Mouse (Mus musculus): ENCODE data around the gene Dstn. TPM values are rescaled to one million over a fixed set of nuclear protein-coding genes. Genes with fewer than 3 reads are reported as not detected.

Dstn gene
- polyA plus RNA-seq, 1 experiment: 132 TPM

DNA sequence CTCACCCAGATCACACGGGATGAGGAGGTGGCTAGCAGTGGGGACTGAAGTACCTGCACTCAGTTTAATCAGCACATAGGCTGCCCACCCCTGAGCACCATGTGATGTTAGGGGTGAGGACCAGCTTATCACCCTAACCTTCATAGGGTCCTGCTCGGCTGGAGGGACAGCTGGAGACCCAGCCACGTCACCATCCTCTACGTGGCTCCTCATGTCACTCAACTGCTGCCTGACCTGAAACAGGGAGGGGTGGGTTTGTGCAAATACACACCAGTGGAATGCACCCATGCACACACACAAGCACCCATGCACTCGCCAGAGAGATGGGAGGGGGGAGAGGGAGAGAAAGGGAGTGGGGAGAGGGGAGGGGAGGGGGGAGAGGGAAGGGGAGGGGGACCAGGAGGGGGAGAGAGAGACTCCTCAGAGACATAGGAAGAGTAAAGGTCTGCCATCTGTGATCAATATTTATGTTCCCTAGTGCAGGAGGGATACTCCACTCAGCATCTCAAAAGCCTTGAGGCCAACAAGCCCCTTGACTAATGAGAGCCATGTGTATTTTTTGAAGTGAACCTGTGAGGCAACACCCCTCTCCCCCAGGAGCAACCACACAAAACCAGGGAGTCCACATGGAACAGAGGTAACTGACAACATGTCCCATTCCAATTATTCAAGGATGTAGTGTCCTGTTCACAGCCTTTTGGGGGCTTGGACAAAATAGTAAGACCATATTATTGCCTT lies 35.3 kb downstream of the Dstn start:
- TF ChIP-seq POLR2A (IDR thresholded peaks at IDR 0.05; ENCODE audit: borderline replicate concordance, insufficient read depth, low read length) (no peak), CTCF (IDR thresholded peaks at IDR 0.05; ENCODE audit: borderline replicate concordance, insufficient read depth, low read depth, low read length) (no peak)
- WGBS: 89% methylated on average over 5 of the region's 5 CpGs
- Histone ChIP-seq H3K27me3 (ENCODE audit: control insufficient read depth, insufficient read depth, low read length) (no peaks in the 10 kb centered on the region), H3K4me3 (replicated peaks; ENCODE audit: insufficient read depth, low read depth, low read length) (no peak overlapping the region), H3K27ac (ENCODE audit: insufficient read depth, low read length) (no peak overlapping the region), H3K4me1 (ENCODE audit: control insufficient read depth, insufficient read depth, low read length) (no peaks in the 10 kb centered on the region)
- DNase-seq: no peak

DNA sequence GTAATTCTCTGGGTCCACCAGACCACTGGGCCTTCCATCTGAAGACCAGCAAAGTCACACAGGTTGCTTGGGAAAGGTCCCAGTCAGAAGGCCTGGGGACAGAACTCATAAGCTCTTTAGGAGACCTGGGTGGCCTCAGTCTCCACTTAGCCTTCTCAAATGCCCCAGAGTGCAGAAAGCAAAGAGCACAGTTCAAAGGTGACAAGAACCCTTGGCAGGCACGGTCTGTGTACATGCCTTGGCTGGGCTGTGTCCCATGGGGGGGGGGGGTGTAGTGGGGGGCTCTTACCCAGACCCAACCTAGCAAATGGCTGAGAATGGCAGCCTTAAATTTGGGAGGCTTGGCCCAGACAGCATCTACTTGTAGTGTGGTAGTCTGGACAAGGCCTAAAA lies 35.9 kb downstream of the Dstn start:
- H3K4me1 ChIP-seq (ENCODE audit: control insufficient read depth, insufficient read depth, low read length): no peaks in the 10 kb centered on the region
- H3K4me3 ChIP-seq (replicated peaks; ENCODE audit: insufficient read depth, low read depth, low read length): no peak overlapping the region
- TF ChIP-seq CTCF (IDR thresholded peaks at IDR 0.05; ENCODE audit: borderline replicate concordance, insufficient read depth, low read depth, low read length) (no peak), POLR2A (IDR thresholded peaks at IDR 0.05; ENCODE audit: borderline replicate concordance, insufficient read depth, low read length) (no peak)
- 77% methylated on average over 1 of the region's 1 CpGs for WGBS
- H3K27me3 ChIP-seq (ENCODE audit: control insufficient read depth, insufficient read depth, low read length): no peaks in the 10 kb centered on the region
- no peak for DNase-seq
- H3K27ac ChIP-seq (ENCODE audit: insufficient read depth, low read length): no peak overlapping the region

DNA sequence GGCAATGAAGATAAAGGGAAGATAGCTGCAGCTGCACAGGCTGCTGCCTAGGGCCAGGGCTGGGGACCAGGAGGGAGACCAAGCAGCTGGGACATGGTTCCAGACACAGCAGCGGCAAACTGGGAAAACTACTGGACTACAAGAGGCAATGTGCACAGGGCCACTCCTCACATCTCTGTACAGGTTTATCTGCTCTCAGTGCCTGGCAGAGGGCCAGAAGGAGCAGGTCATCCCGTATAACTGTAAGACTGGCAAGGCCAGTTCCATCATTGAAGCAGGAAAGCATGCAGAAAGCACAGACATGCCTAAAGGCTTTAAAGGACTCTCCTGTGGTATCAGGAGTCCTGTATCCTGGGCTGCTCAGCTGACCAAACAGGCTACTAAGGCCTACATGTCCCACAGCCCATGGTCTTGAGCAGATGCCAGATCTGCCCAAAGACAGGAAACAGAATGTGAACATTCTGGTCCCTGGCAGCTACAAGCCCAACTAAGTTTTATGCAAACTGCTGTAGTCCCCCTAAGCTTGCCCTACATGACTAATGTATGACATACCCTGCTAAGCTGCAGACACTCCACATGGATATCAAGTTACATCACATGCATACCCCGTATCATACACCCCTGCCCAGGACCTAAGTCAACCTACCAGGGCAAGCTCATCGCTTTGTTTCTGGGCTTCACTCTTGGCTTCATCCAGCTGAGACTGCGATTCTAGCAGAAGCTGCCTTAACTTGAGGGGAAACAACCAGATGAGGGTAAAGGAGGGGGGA lies 36.6 kb downstream of the Dstn start:
- H3K4me1 ChIP-seq (ENCODE audit: control insufficient read depth, insufficient read depth, low read length): no peaks in the 10 kb centered on the region
- no peak for TF ChIP-seq CTCF (IDR thresholded peaks at IDR 0.05; ENCODE audit: borderline replicate concordance, insufficient read depth, low read depth, low read length)
- TF ChIP-seq POLR2A (IDR thresholded peaks at IDR 0.05; ENCODE audit: borderline replicate concordance, insufficient read depth, low read length): no peak
- no peaks in the 10 kb centered on the region for H3K27me3 ChIP-seq (ENCODE audit: control insufficient read depth, insufficient read depth, low read length)
- 78% methylated on average over 5 of the region's 5 CpGs for WGBS
- DNase-seq: no peak
- no peak overlapping the region for H3K4me3 ChIP-seq (replicated peaks; ENCODE audit: insufficient read depth, low read depth, low read length)
- H3K27ac ChIP-seq (ENCODE audit: insufficient read depth, low read length): no peak overlapping the region

DNA sequence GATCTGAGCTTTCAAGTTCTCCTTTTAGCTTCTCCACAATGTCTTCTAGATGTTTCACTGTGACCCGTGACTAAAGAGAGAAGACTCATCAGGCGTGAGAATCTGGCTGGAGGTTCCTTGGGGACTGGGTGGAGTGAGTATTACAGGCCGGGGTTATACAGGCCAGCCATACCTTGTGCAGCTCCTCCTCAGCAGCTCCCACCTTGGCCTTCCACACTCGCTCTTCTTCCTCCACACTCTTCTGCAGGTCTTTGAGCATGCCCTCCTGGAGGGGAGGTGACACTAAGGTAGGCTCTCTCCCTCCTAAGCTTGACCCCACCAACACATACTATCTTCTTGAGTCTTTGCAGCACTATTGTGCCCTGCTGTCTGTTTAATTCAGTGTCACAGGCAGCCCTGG lies 38.8 kb downstream of the Dstn start:
- no peak for DNase-seq
- no peaks in the 10 kb centered on the region for H3K27me3 ChIP-seq (ENCODE audit: control insufficient read depth, insufficient read depth, low read length)
- no peak overlapping the region for H3K4me3 ChIP-seq (replicated peaks; ENCODE audit: insufficient read depth, low read depth, low read length)
- TF ChIP-seq POLR2A (IDR thresholded peaks at IDR 0.05; ENCODE audit: borderline replicate concordance, insufficient read depth, low read length): no peak
- TF ChIP-seq CTCF (IDR thresholded peaks at IDR 0.05; ENCODE audit: borderline replicate concordance, insufficient read depth, low read depth, low read length): no peak
- no peak overlapping the region for H3K27ac ChIP-seq (ENCODE audit: insufficient read depth, low read length)
- 80% methylated on average over 4 of the region's 4 CpGs for WGBS
- H3K4me1 ChIP-seq (ENCODE audit: control insufficient read depth, insufficient read depth, low read length): no peaks in the 10 kb centered on the region

DNA sequence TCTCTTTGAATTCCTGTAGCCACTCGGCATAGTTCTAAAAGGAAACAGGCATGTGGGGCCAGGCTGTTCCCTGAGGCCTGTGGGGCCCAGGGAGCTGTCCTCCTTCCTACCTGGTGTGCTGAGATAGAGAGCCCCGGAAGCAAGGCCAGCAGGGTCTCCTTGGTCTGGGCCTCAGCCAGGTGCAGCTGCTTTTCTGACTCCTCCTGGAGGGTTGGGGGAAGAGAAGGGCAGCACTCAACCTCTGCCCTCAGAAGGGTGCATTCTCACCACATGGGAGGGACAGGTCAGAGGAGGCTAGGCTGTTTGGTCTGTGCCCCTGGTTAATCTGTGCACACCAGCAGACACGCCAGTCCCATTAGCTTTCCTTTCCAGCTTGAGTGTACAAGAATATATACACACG lies 39.9 kb downstream of the Dstn start:
- H3K27me3 ChIP-seq (ENCODE audit: control insufficient read depth, insufficient read depth, low read length): no peaks in the 10 kb centered on the region
- 81% methylated on average over 4 of the region's 4 CpGs for WGBS
- no peak for DNase-seq
- H3K4me3 ChIP-seq (replicated peaks; ENCODE audit: insufficient read depth, low read depth, low read length): no peak overlapping the region
- no peaks in the 10 kb centered on the region for H3K4me1 ChIP-seq (ENCODE audit: control insufficient read depth, insufficient read depth, low read length)
- no peak overlapping the region for H3K27ac ChIP-seq (ENCODE audit: insufficient read depth, low read length)
- TF ChIP-seq CTCF (IDR thresholded peaks at IDR 0.05; ENCODE audit: borderline replicate concordance, insufficient read depth, low read depth, low read length) (no peak), POLR2A (IDR thresholded peaks at IDR 0.05; ENCODE audit: borderline replicate concordance, insufficient read depth, low read length) (no peak)

DNA sequence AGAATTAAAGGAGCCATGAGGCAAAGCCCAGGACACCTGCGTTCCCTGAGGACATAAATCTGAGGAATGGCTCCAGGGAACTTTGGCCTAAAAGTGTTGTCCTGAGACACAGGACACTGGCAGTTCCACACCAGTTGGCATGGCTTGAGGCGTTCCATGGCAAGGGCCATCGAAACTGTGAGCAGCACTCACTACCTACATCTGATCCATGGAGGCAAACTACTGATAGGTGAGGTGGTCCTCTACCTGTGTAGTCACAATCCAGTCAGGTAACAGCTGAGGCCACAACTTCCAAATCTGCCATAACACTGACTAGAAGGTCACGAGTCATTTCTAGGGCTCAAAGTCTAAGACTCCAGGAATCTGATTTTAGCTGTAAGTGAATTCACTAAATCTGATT lies 40.6 kb downstream of the Dstn start:
- no peak for DNase-seq
- Histone ChIP-seq H3K27ac (ENCODE audit: insufficient read depth, low read length) (no peak overlapping the region), H3K27me3 (ENCODE audit: control insufficient read depth, insufficient read depth, low read length) (no peaks in the 10 kb centered on the region), H3K4me1 (ENCODE audit: control insufficient read depth, insufficient read depth, low read length) (no peaks in the 10 kb centered on the region), H3K4me3 (replicated peaks; ENCODE audit: insufficient read depth, low read depth, low read length) (no peak overlapping the region)
- TF ChIP-seq CTCF (IDR thresholded peaks at IDR 0.05; ENCODE audit: borderline replicate concordance, insufficient read depth, low read depth, low read length) (no peak), POLR2A (IDR thresholded peaks at IDR 0.05; ENCODE audit: borderline replicate concordance, insufficient read depth, low read length) (no peak)
- 97% methylated on average over 4 of the region's 4 CpGs for WGBS

DNA sequence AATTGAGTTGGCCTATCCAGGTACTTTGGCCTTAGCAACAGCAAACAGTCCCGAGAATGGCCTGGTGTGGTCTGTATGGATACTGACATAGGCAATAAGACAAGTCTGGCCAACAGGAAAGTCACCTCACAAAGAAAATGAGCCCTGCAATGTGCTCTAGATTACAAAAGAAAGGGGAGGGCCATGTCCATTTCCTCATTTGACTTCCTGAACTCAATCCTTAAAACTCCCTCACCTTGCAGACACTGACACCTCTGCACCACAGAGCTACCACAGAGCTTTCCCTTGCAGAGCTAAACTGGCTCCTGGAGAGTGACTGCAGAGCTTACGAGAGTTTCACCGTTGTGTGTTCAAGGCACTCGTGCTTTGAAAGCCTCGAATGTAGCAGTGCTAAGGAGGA lies 47.1 kb downstream of the Dstn start:
- DNase-seq: no peak
- TF ChIP-seq POLR2A (IDR thresholded peaks at IDR 0.05; ENCODE audit: borderline replicate concordance, insufficient read depth, low read length): no peak
- TF ChIP-seq CTCF (IDR thresholded peaks at IDR 0.05; ENCODE audit: borderline replicate concordance, insufficient read depth, low read depth, low read length): no peak
- Histone ChIP-seq H3K4me3 (replicated peaks; ENCODE audit: insufficient read depth, low read depth, low read length) (no peak overlapping the region), H3K27me3 (ENCODE audit: control insufficient read depth, insufficient read depth, low read length) (no peaks in the 10 kb centered on the region), H3K27ac (ENCODE audit: insufficient read depth, low read length) (no peak overlapping the region), H3K4me1 (ENCODE audit: control insufficient read depth, insufficient read depth, low read length) (no peaks in the 10 kb centered on the region)
- 98% methylated on average over 5 of the region's 5 CpGs for WGBS

DNA sequence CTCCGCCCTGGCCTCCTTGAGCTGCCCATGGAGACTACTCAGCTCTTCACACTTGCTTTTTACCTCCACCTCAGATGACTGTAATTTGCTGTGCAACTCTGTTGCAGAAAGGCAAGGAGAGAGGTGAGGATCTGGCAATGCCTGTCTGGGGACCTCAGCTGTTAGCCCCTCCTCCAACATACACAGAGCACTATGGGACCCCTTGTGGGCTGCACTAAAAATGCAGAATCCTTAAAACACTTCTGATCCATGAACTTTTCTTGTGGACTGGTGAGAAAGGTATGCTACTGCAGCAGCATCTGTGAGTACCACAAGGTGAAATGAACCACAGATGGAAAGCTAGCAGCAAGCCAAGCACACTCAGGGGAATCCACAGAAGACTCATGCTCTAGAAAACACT lies 48.2 kb downstream of the Dstn start:
- no peak for TF ChIP-seq POLR2A (IDR thresholded peaks at IDR 0.05; ENCODE audit: borderline replicate concordance, insufficient read depth, low read length)
- TF ChIP-seq CTCF (IDR thresholded peaks at IDR 0.05; ENCODE audit: borderline replicate concordance, insufficient read depth, low read depth, low read length): no peak
- Histone ChIP-seq H3K27me3 (ENCODE audit: control insufficient read depth, insufficient read depth, low read length) (no peaks in the 10 kb centered on the region), H3K4me1 (ENCODE audit: control insufficient read depth, insufficient read depth, low read length) (no peaks in the 10 kb centered on the region), H3K27ac (ENCODE audit: insufficient read depth, low read length) (no peak overlapping the region), H3K4me3 (replicated peaks; ENCODE audit: insufficient read depth, low read depth, low read length) (no peak overlapping the region)
- WGBS: 94% methylated on average over 1 of the region's 1 CpGs
- no peak for DNase-seq
